Mouse (Mus musculus) lung, postnatal 0 days (tissue): ENCODE results near the gene Ndufb4.

Experiments
- CTCF ChIP-seq: IDR thresholded peaks from 2 replicates; pipeline ENCODE4 v1.5.1; 2016; ENCODE audit warnings: antibody characterized with exemption, mild to moderate bottlenecking
- EP300 ChIP-seq: IDR thresholded peaks from 2 replicates; pipeline ENCODE4 v1.6.1; 2016; ENCODE audit warnings: antibody characterized with exemption, mild to moderate bottlenecking, control low read depth

DNA sequence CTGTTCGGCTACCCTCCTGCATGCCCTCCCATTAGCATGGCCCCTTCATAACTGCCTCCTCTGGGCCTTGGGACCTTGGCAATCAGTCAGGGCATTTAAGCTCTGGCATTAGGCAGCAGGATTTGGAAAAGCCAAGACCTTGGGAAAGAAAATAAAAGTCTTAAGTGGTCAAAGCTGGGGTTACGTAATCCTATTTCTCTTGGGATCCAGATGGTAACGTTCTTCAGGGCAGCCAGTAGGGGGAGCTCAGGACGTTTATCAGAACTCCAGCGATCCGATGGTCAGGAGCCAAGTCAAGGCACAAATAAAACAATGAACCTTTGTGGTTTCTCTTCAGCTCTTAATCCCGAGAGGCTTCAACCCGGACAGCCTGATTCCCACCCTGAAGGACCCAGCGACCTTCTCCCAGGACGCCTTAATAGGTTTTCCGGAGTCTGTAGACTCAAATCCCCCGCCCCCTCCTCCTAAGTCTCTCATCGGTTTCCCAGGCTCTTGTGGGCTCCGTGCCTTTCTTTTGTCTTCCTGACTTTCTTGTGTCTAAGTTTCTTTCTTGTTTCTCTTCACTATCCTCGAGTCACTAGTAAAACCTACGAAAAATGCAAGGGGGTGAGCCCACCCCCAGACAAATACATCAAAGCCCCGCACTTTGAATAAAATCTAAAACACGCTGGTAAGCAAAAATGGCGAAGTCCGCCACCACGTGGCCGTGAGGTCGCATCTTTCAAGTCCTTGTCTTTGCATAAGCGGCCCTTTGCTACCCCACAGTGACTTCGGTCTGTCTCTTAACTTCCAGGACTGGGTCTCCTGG lies 30.6 kb upstream of the Ndufb4 start:
- TF ChIP-seq CTCF = peak; percentile 91
- 0 out of 2 replicates have a peak, but pooled peaks have one; percentile 2 for TF ChIP-seq EP300
